Mouse (Mus musculus): ENCODE data around the gene Zbtb8a.

- TF ChIP-seq POLR2A (IDR thresholded peaks at IDR 0.05; ENCODE audit: low read depth, low read length) (no peak), CTCF (IDR thresholded peaks at IDR 0.05; ENCODE audit: extremely low read depth, insufficient read length, insufficient replicate concordance, low read depth, low read length) (no peak)
Observed at GRCm38 (mm10) chr4:129375821-129376220, 2.1 kb downstream of the Zbtb8a start.

All from small intestine, adult 2 months (tissue).